Mouse (Mus musculus): Measurements from ENCODE around the gene Otx2. TPM values are rescaled to one million over a fixed set of nuclear protein-coding genes. Genes with fewer than 3 reads are reported as not detected.
"Not testable (repeated sequence)": the region's sequence is repeated elsewhere in the genome, so short reads cannot be mapped to it uniquely, and the experiment has no call there.

Gene Otx2
- polyA plus RNA-seq, 1 experiment from 2014 or later: not detected

DNA sequence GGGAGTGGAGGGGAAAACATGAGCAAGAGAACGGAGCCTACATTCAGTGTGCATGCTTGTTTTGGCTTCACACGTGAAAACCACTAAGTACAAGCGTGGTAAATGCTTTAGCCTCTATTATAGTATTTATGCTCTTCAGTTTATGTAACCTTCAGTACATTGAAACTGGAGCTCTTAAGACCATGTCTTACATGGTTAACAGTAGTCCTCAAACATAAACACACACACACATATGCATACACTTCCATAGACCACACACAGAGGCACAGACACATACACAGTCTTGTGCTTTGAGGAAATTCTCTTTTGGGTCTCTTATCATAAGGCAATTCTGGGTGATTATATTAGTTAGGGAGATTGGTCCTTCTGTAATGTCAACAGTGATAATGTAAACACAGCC is 40.5 kb downstream of the Otx2 start:
- H3K4me1 ChIP-seq (replicated peaks): no peaks in the 10 kb centered on the region
- no peak overlapping the region for H3K4me2 ChIP-seq
- no peak overlapping the region for H3K27ac ChIP-seq (replicated peaks)
- H3K36me3 ChIP-seq: no peaks in the 10 kb centered on the region
- no peak for ATAC-seq (ENCODE audit: low read depth)
- no peaks in the 10 kb centered on the region for H3K27me3 ChIP-seq
- no peak overlapping the region for H3K4me3 ChIP-seq
- 90% methylated on average over 3 of the region's 3 CpGs for WGBS
- H3K9me3 ChIP-seq: no peaks in the 10 kb centered on the region
- H3K9ac ChIP-seq: no peak overlapping the region

DNA sequence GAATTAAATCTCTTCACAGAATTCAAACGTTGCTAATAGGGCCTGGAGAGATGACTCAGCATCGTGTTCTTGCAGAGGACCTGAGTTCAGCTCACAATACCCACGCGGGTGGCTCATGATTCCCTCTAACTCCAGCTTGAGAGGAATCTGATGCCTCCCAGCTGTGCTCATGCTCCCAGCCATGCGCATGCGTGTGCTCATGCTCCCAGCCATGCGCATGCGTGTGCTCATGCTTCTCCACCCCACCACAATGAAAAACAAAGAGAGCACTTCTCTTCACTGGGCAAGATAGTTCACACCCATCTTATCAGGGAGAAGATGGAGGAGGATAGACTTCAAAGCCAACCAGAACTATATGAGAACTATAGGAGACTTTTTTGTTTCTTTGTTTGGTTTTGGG is 41.3 kb downstream of the Otx2 start:
- H3K4me3 ChIP-seq: no peak overlapping the region
- H3K4me2 ChIP-seq: no peak overlapping the region
- no peaks in the 10 kb centered on the region for H3K36me3 ChIP-seq
- 92% methylated on average over 8 of the region's 8 CpGs for WGBS
- no peak overlapping the region for H3K27ac ChIP-seq (replicated peaks)
- H3K4me1 ChIP-seq (replicated peaks): no peaks in the 10 kb centered on the region
- no peak for ATAC-seq (ENCODE audit: low read depth)
- H3K9ac ChIP-seq: no peak overlapping the region
- no peaks in the 10 kb centered on the region for H3K9me3 ChIP-seq
- H3K27me3 ChIP-seq: no peaks in the 10 kb centered on the region

DNA sequence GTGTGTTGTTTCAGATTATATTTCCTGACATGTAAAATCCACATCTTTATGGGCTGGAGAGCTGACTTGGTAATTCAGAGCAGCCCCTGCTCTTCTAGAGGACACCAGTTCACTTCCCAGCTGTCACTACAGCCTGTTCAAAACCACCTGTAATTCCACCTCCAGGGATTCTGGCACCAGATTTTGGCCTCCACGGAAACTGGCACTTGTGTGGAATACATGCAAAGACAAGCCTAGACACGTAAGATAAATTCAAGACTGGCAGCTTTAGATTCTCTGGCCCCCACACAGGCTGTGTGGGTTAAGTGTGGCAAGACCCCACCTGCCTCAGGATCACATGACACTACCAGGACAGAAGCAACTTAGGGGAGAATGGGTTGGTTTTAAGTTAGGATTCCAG is 42.1 kb downstream of the Otx2 start:
- Histone ChIP-seq H3K36me3 (no peaks in the 10 kb centered on the region), H3K4me1 (replicated peaks) (no peaks in the 10 kb centered on the region), H3K27ac (replicated peaks) (no peak overlapping the region), H3K9ac (no peak overlapping the region), H3K9me3 (no peaks in the 10 kb centered on the region), H3K27me3 (no peaks in the 10 kb centered on the region), H3K4me2 (no peak overlapping the region), H3K4me3 (no peak overlapping the region)
- ATAC-seq (ENCODE audit: low read depth): no peak
- WGBS: 90% methylated on average over 2 of the region's 2 CpGs

DNA sequence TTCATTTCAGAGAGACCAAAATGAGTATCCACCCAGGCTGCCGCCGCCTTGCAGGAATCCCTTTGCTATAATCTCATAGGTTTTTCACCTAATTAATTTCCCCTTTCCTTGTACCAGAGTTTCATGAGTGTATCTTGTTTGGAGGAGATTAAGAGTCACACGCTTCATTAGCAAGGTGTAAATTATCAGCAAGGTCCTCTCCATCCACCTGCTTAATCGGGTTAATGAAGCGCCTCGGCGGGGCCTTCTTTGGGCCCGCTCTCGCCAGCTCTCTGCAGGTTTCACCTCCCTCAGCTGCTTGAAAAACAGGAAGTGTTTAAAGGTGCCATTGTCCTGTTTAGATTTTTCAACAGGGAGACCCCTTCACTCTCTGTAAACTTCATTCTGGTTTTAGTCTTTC is 44.2 kb downstream of the Otx2 start:
- H3K4me1 ChIP-seq (replicated peaks): peaks cover 13% of the 10 kb centered on the region
- no peak overlapping the region for H3K9ac ChIP-seq
- WGBS: 63% methylated on average over 9 of the region's 9 CpGs
- no peak overlapping the region for H3K4me2 ChIP-seq
- no peaks in the 10 kb centered on the region for H3K27me3 ChIP-seq
- H3K27ac ChIP-seq (replicated peaks): no peak overlapping the region
- no peak for ATAC-seq (ENCODE audit: low read depth)
- no peak overlapping the region for H3K4me3 ChIP-seq
- H3K36me3 ChIP-seq: no peaks in the 10 kb centered on the region
- H3K9me3 ChIP-seq: no peaks in the 10 kb centered on the region

DNA sequence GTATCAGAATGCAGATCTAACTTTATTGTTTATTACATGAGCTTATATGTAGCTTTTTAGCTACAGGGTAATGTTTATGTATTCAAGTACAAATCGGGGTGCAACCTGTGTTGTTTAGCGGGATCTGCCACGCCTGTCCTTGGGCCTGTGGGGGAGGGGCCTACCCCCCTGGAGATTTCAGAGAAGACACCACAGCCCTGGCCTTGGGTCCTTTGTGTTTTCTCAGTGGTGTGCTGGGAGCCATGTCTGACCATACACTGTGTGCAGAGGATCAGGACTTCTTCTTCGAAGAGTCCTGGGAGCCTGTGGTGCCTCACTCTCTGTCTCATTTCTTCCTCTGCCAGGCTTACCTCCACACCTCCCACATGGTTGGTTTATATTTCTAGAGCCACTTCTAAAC is 47.3 kb downstream of the Otx2 start:
- no peak for ATAC-seq (ENCODE audit: low read depth)
- WGBS: 86% methylated on average over 4 of the region's 4 CpGs
- no peaks in the 10 kb centered on the region for H3K36me3 ChIP-seq

DNA sequence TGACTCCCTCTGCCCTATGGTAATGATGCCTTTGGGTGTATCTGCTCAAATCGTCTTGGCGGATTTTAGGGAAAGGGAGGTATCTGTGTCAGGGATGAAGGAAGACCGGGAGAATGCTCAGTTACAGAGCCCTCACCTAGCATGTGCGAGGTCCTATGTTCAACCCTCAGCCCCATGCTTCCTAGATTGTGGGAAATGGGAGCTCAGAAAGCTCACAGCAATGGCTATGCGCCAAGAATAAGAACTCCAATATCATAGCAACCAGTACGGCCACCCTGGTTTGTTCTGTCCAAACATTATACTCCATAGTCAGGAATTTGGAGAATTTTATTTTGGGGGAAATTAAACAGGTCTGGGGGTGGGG is 48.3 kb downstream of the Otx2 start:
- no peak for ATAC-seq (ENCODE audit: low read depth)
- 74% methylated on average over 6 of the region's 6 CpGs for WGBS
- no peaks in the 10 kb centered on the region for H3K36me3 ChIP-seq

More for the DNA sequence above, 47.3 kb downstream of the Otx2 start:
- H3K4me1 ChIP-seq (replicated peaks): peaks cover 13% of the 10 kb centered on the region
- no peak overlapping the region for H3K9ac ChIP-seq
- no peaks in the 10 kb centered on the region; the same call in 1 of the 2 replicates for H3K27me3 ChIP-seq
- no peaks in the 10 kb centered on the region for H3K9me3 ChIP-seq
- H3K4me2 ChIP-seq: no peak overlapping the region
- H3K4me3 ChIP-seq: no peak overlapping the region
- no peak overlapping the region for H3K27ac ChIP-seq (replicated peaks)

DNA sequence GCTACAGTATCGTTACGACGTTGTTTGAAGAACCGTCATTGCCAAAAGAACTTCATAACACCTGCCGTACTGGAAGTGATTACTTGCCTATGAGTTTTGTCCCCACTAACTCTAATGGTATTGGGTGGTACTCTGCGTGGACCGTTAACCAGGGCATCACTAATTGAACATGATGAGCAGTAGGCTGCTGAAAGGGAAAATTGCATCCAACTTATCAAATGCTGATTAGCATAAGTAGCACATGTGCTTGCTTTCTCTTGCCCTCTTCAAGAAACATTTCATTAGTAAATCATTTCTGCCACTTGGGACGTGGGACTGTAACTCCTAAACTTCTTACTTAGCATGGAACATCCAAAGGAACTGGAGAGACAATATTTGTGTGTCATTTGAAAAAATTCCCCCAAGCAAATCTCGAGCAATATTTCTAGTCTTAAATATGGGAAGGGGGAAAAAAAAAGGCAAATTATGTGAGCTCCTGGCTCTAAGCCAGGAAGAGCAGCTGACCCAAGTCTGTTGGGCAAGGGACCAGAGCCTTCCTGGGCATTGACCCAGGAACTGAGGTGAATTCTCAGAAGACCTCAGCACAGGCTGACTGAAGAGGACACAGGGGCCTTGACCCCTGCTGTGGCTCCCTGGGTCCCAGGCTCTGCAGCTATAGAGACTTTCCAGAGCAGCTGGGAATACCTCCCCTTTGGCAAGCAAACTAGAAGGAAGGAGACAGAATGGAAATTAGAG is 48.9 kb downstream of the Otx2 start:
- Histone ChIP-seq H3K4me3 (no peak overlapping the region), H3K9me3 (no peaks in the 10 kb centered on the region), H3K36me3 (no peaks in the 10 kb centered on the region), H3K4me2 (no peak overlapping the region), H3K27me3 (no peaks in the 10 kb centered on the region; the same call in 1 of the 2 replicates), H3K4me1 (replicated peaks) (peaks cover 13% of the 10 kb centered on the region), H3K27ac (replicated peaks) (no peak overlapping the region), H3K9ac (no peak overlapping the region)
- no peak for ATAC-seq (ENCODE audit: low read depth)
- WGBS: 67% methylated on average over 9 of the region's 9 CpGs

More for the DNA sequence above, 48.3 kb downstream of the Otx2 start:
- no peak overlapping the region for H3K4me2 ChIP-seq
- no peaks in the 10 kb centered on the region; the same call in 1 of the 2 replicates for H3K27me3 ChIP-seq
- no peak overlapping the region for H3K27ac ChIP-seq (replicated peaks)
- H3K4me1 ChIP-seq (replicated peaks): peaks cover 13% of the 10 kb centered on the region
- H3K9ac ChIP-seq: no peak overlapping the region
- no peaks in the 10 kb centered on the region for H3K9me3 ChIP-seq
- H3K4me3 ChIP-seq: no peak overlapping the region

DNA sequence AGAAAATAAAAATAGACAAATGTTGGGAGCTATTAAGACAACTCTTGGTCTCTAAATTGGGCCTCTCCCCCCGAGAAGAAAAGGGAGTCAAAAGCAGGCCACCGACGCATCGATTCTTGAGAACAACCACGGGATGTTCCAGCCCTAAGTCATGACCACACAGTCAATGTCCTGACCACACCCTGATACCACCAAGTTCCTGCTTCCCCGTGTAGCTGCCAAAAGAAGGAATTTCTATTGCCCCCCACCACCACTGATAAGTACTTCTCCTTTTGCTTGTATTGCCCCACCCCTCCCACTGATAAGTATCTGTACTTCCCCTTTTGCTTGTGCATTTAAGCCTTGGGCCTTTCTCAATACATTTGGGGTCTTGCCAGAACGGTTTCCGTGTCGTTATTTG is 50.9 kb downstream of the Otx2 start:
- H3K27ac ChIP-seq (replicated peaks); H3K4me2 ChIP-seq; H3K27me3 ChIP-seq; H3K9ac ChIP-seq; H3K4me3 ChIP-seq; ATAC-seq (ENCODE audit: low read depth); H3K9me3 ChIP-seq; H3K36me3 ChIP-seq: not testable (repeated sequence)
- H3K4me1 ChIP-seq (replicated peaks): peaks cover 13% of the 10 kb centered on the region
- 89% methylated on average over 9 of the region's 9 CpGs for WGBS

DNA sequence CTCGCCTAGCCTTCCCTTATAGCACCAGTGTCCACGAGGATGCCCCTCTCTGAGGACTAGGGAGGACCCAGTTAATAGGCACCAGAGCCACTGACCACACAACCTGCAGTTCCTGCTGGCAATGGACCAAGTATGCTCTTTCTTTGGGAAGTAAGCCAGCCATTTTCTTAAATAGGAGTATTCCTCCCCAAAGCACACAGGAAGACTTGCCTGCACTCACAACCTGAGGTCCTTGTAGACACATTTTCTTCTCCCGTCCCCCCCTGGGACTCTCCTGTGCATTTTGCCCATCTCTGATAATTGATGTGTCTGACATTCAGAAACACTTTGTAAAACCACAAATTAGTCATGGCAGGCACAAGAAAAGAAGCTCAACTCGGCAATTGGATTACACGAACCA is 57.3 kb downstream of the Otx2 start:
- H3K27me3 ChIP-seq: 0 out of 2 replicates have a peak, but pooled peaks cover 3% of the 10 kb centered on the region
- 0 out of 2 replicates have a peak, but pooled peaks have one; percentile 27 for ATAC-seq (ENCODE audit: low read depth)
- no peak overlapping the region for H3K4me2 ChIP-seq
- no peak overlapping the region for H3K9ac ChIP-seq
- no peak overlapping the region for H3K4me3 ChIP-seq
- whole genome bisulfite sequencing: 32% methylated on average over 5 of the region's 5 CpGs
- no peaks in the 10 kb centered on the region for H3K9me3 ChIP-seq
- H3K4me1 ChIP-seq (replicated peaks): peaks cover 11% of the 10 kb centered on the region; the same call in 1 of the 2 replicates
- H3K27ac ChIP-seq (replicated peaks): no peak overlapping the region
- H3K36me3 ChIP-seq: no peaks in the 10 kb centered on the region

DNA sequence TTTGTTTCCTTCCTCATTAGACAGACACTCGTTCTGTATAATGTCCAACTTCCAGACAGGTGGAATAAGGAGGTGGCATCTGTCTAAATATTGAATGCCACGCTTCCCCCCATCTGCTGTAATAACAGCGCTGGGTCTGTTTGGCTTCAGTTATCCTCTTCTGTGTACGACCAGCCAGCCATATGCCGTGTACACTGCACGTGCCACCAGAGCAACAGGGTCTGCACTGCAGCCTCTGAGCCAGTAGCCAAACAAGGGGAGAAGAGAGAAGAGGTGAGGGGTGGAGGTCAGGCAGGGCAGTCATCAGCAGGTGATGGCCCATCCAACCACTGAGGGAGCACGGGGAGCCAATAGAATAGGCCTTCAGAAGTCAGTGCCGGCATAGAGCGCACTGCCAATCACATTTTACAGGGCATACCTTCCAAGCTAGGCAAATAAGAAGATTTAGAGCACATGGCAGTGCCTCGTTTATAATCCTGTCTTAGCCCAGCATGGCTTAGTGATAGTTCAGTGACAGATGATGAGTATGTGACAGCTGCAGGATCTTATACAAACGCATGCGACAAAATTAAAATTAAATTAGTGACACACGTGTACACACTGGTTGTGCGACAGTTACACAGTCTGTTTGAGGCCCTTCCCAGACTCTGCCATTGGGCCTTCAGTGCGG is 64.8 kb downstream of the Otx2 start:
- no peaks in the 10 kb centered on the region for H3K9me3 ChIP-seq
- no peaks in the 10 kb centered on the region for H3K27me3 ChIP-seq
- no peak overlapping the region for H3K4me3 ChIP-seq
- H3K4me1 ChIP-seq (replicated peaks): peaks cover 16% of the 10 kb centered on the region
- no peaks in the 10 kb centered on the region for H3K36me3 ChIP-seq
- peak overlapping the region; percentile 21; the same call in 1 of the 2 replicates for H3K4me2 ChIP-seq
- peak; percentile 71; the same call in 1 of the 2 replicates for ATAC-seq (ENCODE audit: low read depth)
- WGBS: 69% methylated on average over 15 of the region's 15 CpGs
- no peak overlapping the region for H3K27ac ChIP-seq (replicated peaks)
- H3K9ac ChIP-seq: no peak overlapping the region
